In genomic region chr19:8837251-8837791, GRCm38 (mm10) we compare ENCODE assay signal across 8 mouse cellular contexts. TPM values are rescaled to one million over a fixed set of nuclear protein-coding genes. Genes with fewer than 3 reads are reported as not detected.
A peak's percentile ranks its signal among the peaks of the same experiment; 100 is the strongest.
DNase-seq lines count a peak whose midpoint lies in the region; ATAC-seq and TF ChIP-seq lines count a peak whose summit lies in the region.

TSS of gene Bscl2 (plus strand) at chr19:8837467.

- under 1% methylated on average over 38 of the region's 38 CpGs for WGBS in forebrain, embryonic 14.5 days
- 1% methylated on average over 38 of the region's 38 CpGs for WGBS in large intestine, adult 2 months
- WGBS in liver, embryonic 16.5 days (ENCODE audit: insufficient replicate concordance), result 1% methylated on average over 38 of the region's 38 CpGs
- WGBS in neural tube, embryonic 12.5 days, result under 1% methylated on average over 37 of the region's 38 CpGs
- WGBS in stomach, postnatal 0 days, result under 1% methylated on average over 38 of the region's 38 CpGs

- TF ChIP-seq CTCF in stomach, postnatal 0 days (IDR thresholded peaks at IDR 0.05; ENCODE audit: low read depth), result peak; percentile 69

- no peaks in the 10 kb centered on the region for H3K27me3 ChIP-seq in forebrain, embryonic 14.5 days (replicated peaks; ENCODE audit: control insufficient read depth, insufficient read depth, low read length)
- no peaks in the 10 kb centered on the region for H3K27me3 ChIP-seq in liver, embryonic 16.5 days (ENCODE audit: control insufficient read depth, insufficient read depth, low read depth, low read length)
- no peaks in the 10 kb centered on the region for H3K27me3 ChIP-seq in neural tube, embryonic 12.5 days (replicated peaks)
- H3K27me3 ChIP-seq in stomach, postnatal 0 days (ENCODE audit: control insufficient read depth, insufficient read depth, low read length), result no peaks in the 10 kb centered on the region

- TF ChIP-seq EP300 in stomach, postnatal 0 days (optimal IDR thresholded peaks at IDR 0.05), result no peak

- ATAC-seq in cerebellum, adult (ENCODE audit: insufficient number of reproducible peaks, low FRiP score, low TSS enrichment), result peak; percentile 60
- ATAC-seq in forebrain, embryonic 14.5 days, result peak; percentile 71
- ATAC-seq in liver, embryonic 16.5 days (ENCODE audit: low read depth), result peak; percentile 68
- ATAC-seq in neural tube, embryonic 12.5 days (ENCODE audit: low FRiP score, low read depth), result peak; percentile 74
- ATAC-seq in stomach, postnatal 0 days (ENCODE audit: low FRiP score, low TSS enrichment), result peak; percentile 82

- peak within 1 kb of the TSS; percentile 98 for H3K27ac ChIP-seq in forebrain, embryonic 14.5 days (ENCODE audit: low read depth, low read length)
- peak within 1 kb of the TSS; percentile 92 for H3K27ac ChIP-seq in liver, embryonic 16.5 days (ENCODE audit: low read length)
- H3K27ac ChIP-seq in neural tube, embryonic 12.5 days, result peak within 1 kb of the TSS; percentile 91
- H3K27ac ChIP-seq in stomach, postnatal 0 days (replicated peaks), result peak within 1 kb of the TSS; percentile 96

- H3K9ac ChIP-seq in forebrain, embryonic 14.5 days (ENCODE audit: low read length), result peak within 1 kb of the TSS; percentile 89
- H3K9ac ChIP-seq in liver, embryonic 16.5 days (ENCODE audit: low read depth, low read length), result peak within 1 kb of the TSS; percentile 90
- H3K9ac ChIP-seq in neural tube, embryonic 12.5 days, result peak within 1 kb of the TSS; percentile 71
- H3K9ac ChIP-seq in stomach, postnatal 0 days (ENCODE audit: low read length), result peak within 1 kb of the TSS; percentile 88

- peak; percentile 76 to 85 for DNase-seq in CD8-positive naive resting alpha-beta T cell, adult 2 months (ENCODE audit: low read depth in 2 of 2, low spot score in 2 of 2)
- peak; percentile 93 for DNase-seq in forebrain, embryonic 14.5 days (ENCODE audit: low spot score)
- DNase-seq in heart, postnatal 10 days, result peak; percentile 89 to 90
- DNase-seq in large intestine, adult 2 months (ENCODE audit: low read depth, low spot score), result no peak
- DNase-seq in stomach, postnatal 0 days (ENCODE audit: low spot score), result peak; percentile 88

- H3K4me3 ChIP-seq in forebrain, embryonic 14.5 days (ENCODE audit: low read depth, low read length), result peak within 1 kb of the TSS; percentile 61
- peak within 1 kb of the TSS; percentile 80 for H3K4me3 ChIP-seq in liver, embryonic 16.5 days (ENCODE audit: low read depth, low read length)
- H3K4me3 ChIP-seq in neural tube, embryonic 12.5 days, result peak within 1 kb of the TSS; percentile 52
- peak within 1 kb of the TSS; percentile 61 for H3K4me3 ChIP-seq in stomach, postnatal 0 days (ENCODE audit: low read depth, low read length)

- H3K4me1 ChIP-seq in forebrain, embryonic 14.5 days (ENCODE audit: control insufficient read depth, insufficient read depth, low read length), result peaks cover 15% of the 10 kb centered on the region
- peaks cover 29% of the 10 kb centered on the region for H3K4me1 ChIP-seq in liver, embryonic 16.5 days (ENCODE audit: control insufficient read depth, low read depth, low read length)
- H3K4me1 ChIP-seq in neural tube, embryonic 12.5 days, result peaks cover 32% of the 10 kb centered on the region
- no peaks in the 10 kb centered on the region for H3K4me1 ChIP-seq in stomach, postnatal 0 days (replicated peaks; ENCODE audit: control insufficient read depth, insufficient read depth)

- H3K4me2 ChIP-seq in forebrain, embryonic 14.5 days (ENCODE audit: low read length), result peak within 1 kb of the TSS; percentile 64
- H3K4me2 ChIP-seq in liver, embryonic 16.5 days (ENCODE audit: low read depth, low read length), result peak within 1 kb of the TSS; percentile 75
- peak within 1 kb of the TSS; percentile 75 for H3K4me2 ChIP-seq in neural tube, embryonic 12.5 days (replicated peaks)
- H3K4me2 ChIP-seq in stomach, postnatal 0 days (replicated peaks; ENCODE audit: low read depth), result peak within 1 kb of the TSS; percentile 81

- H3K9me3 ChIP-seq in forebrain, embryonic 14.5 days (replicated peaks; ENCODE audit: control insufficient read depth, low read length), result no peaks in the 10 kb centered on the region
- H3K9me3 ChIP-seq in liver, embryonic 16.5 days (replicated peaks; ENCODE audit: control insufficient read depth, low read length), result no peaks in the 10 kb centered on the region
- no peaks in the 10 kb centered on the region for H3K9me3 ChIP-seq in neural tube, embryonic 12.5 days
- no peaks in the 10 kb centered on the region for H3K9me3 ChIP-seq in stomach, postnatal 0 days (ENCODE audit: control insufficient read depth, low read length)

- H3K36me3 ChIP-seq in forebrain, embryonic 14.5 days (ENCODE audit: control insufficient read depth, insufficient read depth, low read length), result peaks cover 44% of the 10 kb centered on the region
- peaks cover 29% of the 10 kb centered on the region for H3K36me3 ChIP-seq in liver, embryonic 16.5 days (ENCODE audit: control insufficient read depth, insufficient read depth)
- peaks cover 36% of the 10 kb centered on the region for H3K36me3 ChIP-seq in neural tube, embryonic 12.5 days
- H3K36me3 ChIP-seq in stomach, postnatal 0 days (ENCODE audit: control insufficient read depth, insufficient read depth, low read length), result 0 out of 2 replicates have a peak, but pooled peaks cover 4% of the 10 kb centered on the region

- intact Hi-C loops in heart, postnatal 10 days (cut with DNase I), result loop anchor here (2.0 kb wide), 1 partner anchor 17 kb away; the partner anchor contains the start of gene Hnrnpul2

RNA-seq across cellular contexts. Expression of gene Bscl2, which starts in this region (rescaled TPM):
- 66.0 and 77.8 TPM in 2 replicates for polyA plus RNA-seq in forebrain, embryonic 14.5 days (2014; fragmentation: Nextera tagmentation; extraction: Ambion mirVana)
- total RNA-seq in heart, postnatal 10 days (2021), result 10 to 100 TPM; 25.8 to 34.7 TPM
- 79.8 and 82.1 TPM in 2 replicates for polyA plus RNA-seq in large intestine, adult 2 months (2012; rRNA removed)
- polyA plus RNA-seq in liver, embryonic 16.5 days (2015; fragmentation: Nextera tagmentation; extraction: Ambion mirVana), result 27.1 and 29.3 TPM in 2 replicates
- polyA plus RNA-seq in neural tube, embryonic 12.5 days (2016; fragmentation: Nextera tagmentation; extraction: Ambion mirVana), result 66.1 and 68.5 TPM in 2 replicates
- 75.9 and 79.4 TPM in 2 replicates for polyA plus RNA-seq in stomach, postnatal 0 days (2015; fragmentation: Nextera tagmentation; extraction: Ambion mirVana)
